ENCODE assay signal across 21 mouse cellular contexts in the genomic region with DNA sequence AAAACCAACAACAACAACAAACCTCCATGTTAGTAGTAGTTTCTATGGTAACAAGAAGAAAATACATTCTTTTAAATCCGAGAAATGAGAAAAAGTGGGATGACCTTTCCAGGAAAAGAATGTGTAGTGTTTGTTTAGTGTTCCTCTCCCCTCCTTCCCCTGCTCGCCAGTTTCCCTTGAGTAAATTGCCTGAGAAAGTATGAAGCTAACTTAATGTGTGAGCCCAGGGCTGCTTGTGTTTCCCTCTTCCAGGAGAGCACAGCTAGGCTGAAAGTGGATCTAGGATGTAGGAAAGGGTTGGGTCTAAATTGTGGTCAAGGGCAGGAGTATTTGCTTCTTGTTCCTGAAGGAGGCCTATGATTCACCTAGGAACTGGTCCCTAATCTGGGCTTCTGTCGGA. TPM values are rescaled to one million over a fixed set of nuclear protein-coding genes. Genes with fewer than 3 reads are reported as not detected.
"Had no signal": no experiment of that assay in that cellular context is flagged by ENCODE, and none has a peak within 500 bp of the region (broad histone marks: within the 10 kb centered on the region; RNA-seq: fewer than 3 reads in every experiment).

No protein-coding gene starts in this region.

- H3K27ac ChIP-seq: left cerebral cortex, adult 2 months; liver, embryonic 13.5 days; macrophage; midbrain, embryonic 12.5 days; midbrain, embryonic 15.5 days; neural tube, embryonic 13.5 days; stomach, embryonic 15.5 days had no signal

- H3K4me2 ChIP-seq: liver, embryonic 13.5 days; midbrain, embryonic 12.5 days; midbrain, embryonic 15.5 days; neural tube, embryonic 13.5 days; stomach, embryonic 15.5 days had no signal

- H3K4me3 ChIP-seq: left cerebral cortex, adult 2 months; liver, embryonic 13.5 days; midbrain, embryonic 12.5 days; midbrain, embryonic 15.5 days; myocyte; neural tube, embryonic 13.5 days; stomach, embryonic 15.5 days had no signal

- H3K9me3 ChIP-seq: liver, embryonic 13.5 days; midbrain, embryonic 12.5 days; midbrain, embryonic 15.5 days; neural tube, embryonic 13.5 days; stomach, embryonic 15.5 days had no signal

- H3K4me1 ChIP-seq: liver, embryonic 13.5 days; stomach, embryonic 15.5 days had no signal

- H3K36me3 ChIP-seq: liver, embryonic 13.5 days; midbrain, embryonic 12.5 days; midbrain, embryonic 15.5 days; neural tube, embryonic 13.5 days; stomach, embryonic 15.5 days had no signal

- DNase-seq: kidney, adult 18-20 months; kidney, adult 9 months; kidney, postnatal 10 days; layer of hippocampus, postnatal 36 days; liver, embryonic 13.5 days; lung, postnatal 10 days; retina, postnatal 1 day; right cerebral cortex, postnatal 25 days; spleen, adult 18-20 months; thymus, adult 18-20 months; thymus, postnatal 36 days had no signal

- H3K27me3 ChIP-seq: liver, embryonic 13.5 days; midbrain, embryonic 12.5 days; midbrain, embryonic 15.5 days; neural tube, embryonic 13.5 days; stomach, embryonic 15.5 days had no signal

- ATAC-seq: intestine, embryonic 16.5 days had no signal

- H3K9ac ChIP-seq: liver, embryonic 13.5 days; midbrain, embryonic 12.5 days; midbrain, embryonic 15.5 days; neural tube, embryonic 13.5 days; stomach, embryonic 15.5 days had no signal

RNA-seq across cellular contexts. Expression of gene Rgs5, which starts 38.2 kb away (rescaled TPM):
- total RNA-seq: monocyte, adult 5-6 weeks; neutrophil, adult 5-6 weeks had no signal
- polyA plus RNA-seq: macrophage had no signal

RNA-seq across cellular contexts. Expression of gene Rgs4, which starts 53.9 kb away (rescaled TPM):
- total RNA-seq: monocyte, adult 5-6 weeks; neutrophil, adult 5-6 weeks had no signal
- polyA plus RNA-seq: macrophage had no signal
